Mouse (Mus musculus) CH12.LX (cell line): Measurements from ENCODE around the gene Dnajc5. TPM values are rescaled to one million over a fixed set of nuclear protein-coding genes. Genes with fewer than 3 reads are reported as not detected.

Source experiments
- DNase-seq: peaks from one replicate; pipeline ENCODE4 v3.0.0-alpha.2; 2013; ENCODE audit errors: extremely low read depth
- H3K27ac ChIP-seq: 2 replicates; pipeline ENCODE4 v1.5.1; 2012; ENCODE audit warnings: low read depth, mild to moderate bottlenecking, control low read depth, moderate library complexity; ENCODE audit not compliant: insufficient read depth
- H3K27me3 ChIP-seq: replicated peaks from 2 replicates; pipeline ENCODE3; 2012; ENCODE audit warnings: inconsistent platforms
- H3K36me3 ChIP-seq, 2 experiments: replicated peaks in 1 of 2; 2 replicates each; pipeline versions ENCODE3 to v1.6.1; 2012; ENCODE audit warnings: inconsistent platforms in 1 of 2, low read length in 1 of 2, mild to moderate bottlenecking in 1 of 2, mixed read lengths in 1 of 2, moderate library complexity in 1 of 2; ENCODE audit not compliant: control insufficient read depth in 1 of 2, insufficient read depth in 1 of 2
- H3K4me1 ChIP-seq, 2 experiments: 2 replicates each; pipeline ENCODE4 v1.6.1; 2012; ENCODE audit warnings: inconsistent platforms in 1 of 2, moderate library complexity in 1 of 2; ENCODE audit not compliant: insufficient read depth in 2 of 2, control insufficient read depth in 1 of 2
- H3K4me2 ChIP-seq: 2 replicates; pipeline ENCODE4 v1.6.1; 2012; ENCODE audit warnings: low read depth, mild to moderate bottlenecking, control low read depth; ENCODE audit not compliant: poor library complexity, insufficient read depth, severe bottlenecking
- H3K4me3 ChIP-seq, 3 experiments: fragments of 150-350 bp in 1 of 3; sonication (generic) in 1 of 3; replicated peaks in 1 of 3; 2 replicates each; pipeline versions ENCODE3 to v1.5.1; 2011 to 2012; ENCODE audit warnings: low read depth in 2 of 3, low read length in 2 of 3, mild to moderate bottlenecking in 2 of 3, moderate library complexity in 2 of 3, control low read depth in 1 of 3, improper control_type of control experiment in 1 of 3, inconsistent platforms in 1 of 3, mixed read lengths in 1 of 3; ENCODE audit not compliant: poor library complexity in 1 of 3
- H3K79me2 ChIP-seq: replicated peaks from 2 replicates; pipeline ENCODE4 v1.6.1; 2012; ENCODE audit warnings: mild to moderate bottlenecking, moderate library complexity; ENCODE audit not compliant: control insufficient read depth, poor library complexity, insufficient read depth, severe bottlenecking; ENCODE audit errors: extremely low read depth
- H3K9ac ChIP-seq: 2 replicates; pipeline ENCODE4 v1.6.1; 2012; ENCODE audit warnings: low read depth, mild to moderate bottlenecking, control low read depth, moderate library complexity; ENCODE audit not compliant: insufficient read depth
- H3K9me3 ChIP-seq: replicated peaks from 2 replicates; pipeline ENCODE3; 2012; ENCODE audit warnings: low read length, inconsistent platforms, mixed read lengths
- BHLHE40 ChIP-seq: IDR thresholded peaks from 2 replicates; pipeline ENCODE4 v1.6.1; 2011; ENCODE audit warnings: mild to moderate bottlenecking, low read depth, low read length, improper control_type of control experiment
- CHD1 ChIP-seq: IDR thresholded peaks from 2 replicates; pipeline ENCODE4 v1.6.1; 2012; ENCODE audit warnings: low read depth, low read length, improper control_type of control experiment, inconsistent platforms
- CHD2 ChIP-seq: IDR thresholded peaks from 2 replicates; pipeline ENCODE4 v1.6.1; 2011; ENCODE audit warnings: low read length, improper control_type of control experiment
- CTCF ChIP-seq, 2 experiments: IDR thresholded peaks in 1 of 2; conservative IDR thresholded peaks in 1 of 2; 2 replicates each; pipeline ENCODE4 v1.5.1; 2011 to 2012; ENCODE audit warnings: low read depth in 2 of 2, low read length in 2 of 2, improper control_type of control experiment in 1 of 2, inconsistent platforms in 1 of 2, mild to moderate bottlenecking in 1 of 2, moderate library complexity in 1 of 2
- E2F4 ChIP-seq: IDR thresholded peaks from 2 replicates; pipeline ENCODE4 v1.6.1; 2011; ENCODE audit warnings: low read depth, low read length, improper control_type of control experiment; ENCODE audit not compliant: insufficient replicate concordance
- ELF1 ChIP-seq: IDR thresholded peaks from 2 replicates; pipeline ENCODE4 v1.6.1; 2014; ENCODE audit warnings: low read depth, mild to moderate bottlenecking, inconsistent platforms, low read length, improper control_type of control experiment
- EP300 ChIP-seq: IDR thresholded peaks from 2 replicates; pipeline ENCODE4 v1.6.1; 2011; ENCODE audit warnings: low read length, improper control_type of control experiment
- ETS1 ChIP-seq: conservative IDR thresholded peaks from 2 replicates; pipeline ENCODE4 v1.6.1; 2012; ENCODE audit warnings: low read depth, mild to moderate bottlenecking, inconsistent platforms, low read length, improper control_type of control experiment, moderate library complexity
- GABPA ChIP-seq: IDR thresholded peaks from 2 replicates; pipeline ENCODE4 v1.6.1; 2012; ENCODE audit warnings: low read depth, low read length, improper control_type of control experiment, inconsistent platforms; ENCODE audit not compliant: insufficient replicate concordance
- HCFC1 ChIP-seq: IDR thresholded peaks from 2 replicates; pipeline ENCODE4 v1.6.1; 2012; ENCODE audit warnings: low read depth, mild to moderate bottlenecking, inconsistent platforms, low read length, improper control_type of control experiment
- IRF4 ChIP-seq: IDR thresholded peaks from 2 replicates; pipeline ENCODE4 v1.6.1; 2014; ENCODE audit warnings: low read depth, mild to moderate bottlenecking, inconsistent platforms, low read length, improper control_type of control experiment
- JUN ChIP-seq: IDR thresholded peaks from 2 replicates; pipeline ENCODE4 v1.6.1; 2011; ENCODE audit warnings: low read depth, mild to moderate bottlenecking, low read length, improper control_type of control experiment, moderate library complexity; ENCODE audit not compliant: insufficient read depth
- JUND ChIP-seq: conservative IDR thresholded peaks from 2 replicates; pipeline ENCODE4 v1.6.1; 2011; ENCODE audit warnings: low read depth, low read length, improper control_type of control experiment
- KAT2A ChIP-seq: IDR thresholded peaks from 2 replicates; pipeline ENCODE4 v1.6.1; 2012; ENCODE audit warnings: low read length, improper control_type of control experiment, inconsistent platforms; ENCODE audit not compliant: insufficient replicate concordance
- MAFK ChIP-seq: IDR thresholded peaks from 2 replicates; pipeline ENCODE4 v1.6.1; 2011; ENCODE audit warnings: low read length, improper control_type of control experiment; ENCODE audit not compliant: insufficient replicate concordance
- MAX ChIP-seq: IDR thresholded peaks from 2 replicates; pipeline ENCODE4 v1.6.1; 2011; ENCODE audit warnings: low read length, improper control_type of control experiment
- MAZ ChIP-seq: IDR thresholded peaks from 2 replicates; pipeline ENCODE4 v1.6.1; 2012; ENCODE audit warnings: low read depth, mild to moderate bottlenecking, inconsistent platforms, low read length, improper control_type of control experiment, moderate library complexity
- MEF2A ChIP-seq: IDR thresholded peaks from 2 replicates; pipeline ENCODE4 v1.6.1; 2014; ENCODE audit warnings: low read depth, mild to moderate bottlenecking, inconsistent platforms, low read length, improper control_type of control experiment, borderline replicate concordance
- MXI1 ChIP-seq: IDR thresholded peaks from 2 replicates; pipeline ENCODE4 v1.6.1; 2011; ENCODE audit warnings: mild to moderate bottlenecking, low read depth, low read length, improper control_type of control experiment
- MYC ChIP-seq: IDR thresholded peaks from 2 replicates; pipeline ENCODE4 v1.6.1; 2011; ENCODE audit warnings: low read depth, mild to moderate bottlenecking, improper control_type of control experiment, low read length
- NELFE ChIP-seq: IDR thresholded peaks from 2 replicates; pipeline ENCODE4 v1.6.1; 2011; ENCODE audit warnings: low read depth, low read length, improper control_type of control experiment
- NRF1 ChIP-seq: IDR thresholded peaks from 2 replicates; pipeline ENCODE4 v1.6.1; 2014; ENCODE audit warnings: low read depth, mild to moderate bottlenecking, inconsistent platforms, low read length, improper control_type of control experiment, moderate library complexity
- PAX5 ChIP-seq: IDR thresholded peaks from 2 replicates; pipeline ENCODE4 v1.6.1; 2012; ENCODE audit warnings: low read length, inconsistent platforms, mixed read lengths
- POLR2A ChIP-seq: IDR thresholded peaks from 2 replicates; pipeline ENCODE4 v1.6.1; 2011; ENCODE audit warnings: low read depth, mild to moderate bottlenecking, improper control_type of control experiment, low read length
- POLR2AphosphoS2 ChIP-seq: IDR thresholded peaks from 2 replicates; pipeline ENCODE4 v1.6.1; 2011; ENCODE audit warnings: low read depth, low read length, improper control_type of control experiment
- RAD21 ChIP-seq: IDR thresholded peaks from 2 replicates; pipeline ENCODE4 v1.6.1; 2011; ENCODE audit warnings: low read depth, mild to moderate bottlenecking, low read length, improper control_type of control experiment, moderate library complexity
- RCOR1 ChIP-seq: conservative IDR thresholded peaks from 2 replicates; pipeline ENCODE4 v1.6.1; 2012; ENCODE audit warnings: low read depth, mild to moderate bottlenecking, inconsistent platforms, low read length, improper control_type of control experiment
- SIN3A ChIP-seq: IDR thresholded peaks from 2 replicates; pipeline ENCODE4 v1.6.1; 2012; ENCODE audit warnings: low read length, improper control_type of control experiment, inconsistent platforms
- SMC3 ChIP-seq: IDR thresholded peaks from 2 replicates; pipeline ENCODE4 v1.6.1; 2011; ENCODE audit warnings: low read depth, low read length, improper control_type of control experiment
- TBP ChIP-seq: conservative IDR thresholded peaks from 2 replicates; pipeline ENCODE4 v1.6.1; 2011; ENCODE audit warnings: low read depth, low read length, improper control_type of control experiment
- TCF12 ChIP-seq: IDR thresholded peaks from 2 replicates; pipeline ENCODE4 v1.6.1; 2014; ENCODE audit warnings: low read depth, mild to moderate bottlenecking, inconsistent platforms, low read length, improper control_type of control experiment
- UBTF ChIP-seq: IDR thresholded peaks from 2 replicates; pipeline ENCODE4 v1.6.1; 2012; ENCODE audit warnings: low read depth, mild to moderate bottlenecking, inconsistent platforms, low read length, improper control_type of control experiment, moderate library complexity
- USF1 ChIP-seq: IDR thresholded peaks from 2 replicates; pipeline ENCODE4 v1.6.1; 2014; ENCODE audit warnings: low read depth, mild to moderate bottlenecking, inconsistent platforms, low read length, improper control_type of control experiment
- USF2 ChIP-seq: conservative IDR thresholded peaks from 2 replicates; pipeline ENCODE4 v1.6.1; 2011; ENCODE audit warnings: low read depth, low read length, improper control_type of control experiment
- ZC3H11A ChIP-seq: IDR thresholded peaks from 2 replicates; pipeline ENCODE4 v1.6.1; 2012; ENCODE audit warnings: low read depth, mild to moderate bottlenecking, inconsistent platforms, low read length, improper control_type of control experiment
- ZKSCAN1 ChIP-seq: IDR thresholded peaks from 2 replicates; pipeline ENCODE4 v1.6.1; 2012; ENCODE audit warnings: low read depth, inconsistent platforms, low read length, improper control_type of control experiment, borderline replicate concordance
- ZMIZ1 ChIP-seq: IDR thresholded peaks from 2 replicates; pipeline ENCODE4 v1.6.1; 2012; ENCODE audit warnings: low read depth, mild to moderate bottlenecking, inconsistent platforms, low read length, improper control_type of control experiment
- ZNF384 ChIP-seq: IDR thresholded peaks from 2 replicates; pipeline ENCODE4 v1.6.1; 2012; ENCODE audit warnings: low read depth, low read length, improper control_type of control experiment, inconsistent platforms
- dilution Hi-C: fragments of 300-500 bp; cut with MboI; formaldehyde crosslinking; loops from 2 replicates; pipeline ENCODE4 v1.14.3; 2020; ENCODE audit warnings: low sequenced_read_pairs; ENCODE audit not compliant: extremely low pct_unique_long_range_greater_than_20kb, extremely low pct_ligation_motif_present
- in situ Hi-C: fragments of 300-500 bp; cut with MboI; formaldehyde crosslinking; loops from 3 replicates; pipeline ENCODE4 v1.14.3; 2019; ENCODE audit warnings: low sequenced_read_pairs, low pct_ligation_motif_present, low pct_unique_long_range_greater_than_20kb, mixed read lengths
- polyA plus RNA-seq: library from polyadenylated mRNA; unstranded; fragments of >175 nt; gene quantifications from 2 replicates; pipeline ENCODE4 v1.2.1, GENCODE M21; 2012; ENCODE audit warnings: low read depth; ENCODE audit not compliant: insufficient read length
- total RNA-seq, 2 experiments: library from RNA; depleted of rRNA; stranded (reverse); fragments of 300-350 nt in 1 of 2; fragments of >200 nt in 1 of 2; gene quantifications; 2 replicates each; pipeline ENCODE4 v1.2.3; 2012 to 2014

Dnajc5 gene
- total and polyA plus RNA-seq, 3 experiments, result 51.1 to 54.6 (median 54.5) TPM

GRCm38 (mm10) chr2:181483562-181484318 is 36.5 kb upstream of the Dnajc5 start:
- peak; percentile 38 for TF ChIP-seq HCFC1
- no peak for TF ChIP-seq JUN
- 0 out of 2 replicates have a peak, but pooled peaks have one; percentile 22 for TF ChIP-seq MAX
- no peak for TF ChIP-seq PAX5
- TF ChIP-seq POLR2AphosphoS2, result no peak
- TF ChIP-seq MAZ, result no peak; the same call in none of the 2 replicates
- peak; percentile 20 to 57; a peak in 2 of 4 replicates for TF ChIP-seq CTCF (conservative IDR thresholded peaks at IDR 0.05 in 1 of 2, IDR thresholded peaks at IDR 0.05 in 1 of 2; ENCODE audit: low read depth in 2 of 2, low read length in 2 of 2)
- TF ChIP-seq MXI1, result no peak
- TF ChIP-seq UBTF, result no peak
- peak; percentile 34; the same call in 1 of the 2 replicates for TF ChIP-seq NRF1
- peak; percentile 82 for TF ChIP-seq MEF2A
- no peak for TF ChIP-seq ZMIZ1
- no peak for TF ChIP-seq JUND
- TF ChIP-seq BHLHE40, result peak; percentile 64; the same call in 1 of the 2 replicates
- peak; percentile 57 for TF ChIP-seq NELFE
- peak; percentile 16; the same call in 1 of the 2 replicates for TF ChIP-seq IRF4
- no peak for TF ChIP-seq MYC
- TF ChIP-seq KAT2A, result 0 out of 2 replicates have a peak, but pooled peaks have one; percentile 35
- TF ChIP-seq SIN3A, result no peak; the same call in none of the 2 replicates
- 0 out of 2 replicates have a peak, but pooled peaks have one; percentile 42 for TF ChIP-seq ETS1
- no peak for TF ChIP-seq USF1
- no peak for TF ChIP-seq ZNF384
- no peak; the same call in 1 of the 2 replicates for TF ChIP-seq RCOR1
- TF ChIP-seq ZKSCAN1, result no peak
- TF ChIP-seq TCF12, result peak; percentile 53; the same call in 1 of the 2 replicates
- no peak for TF ChIP-seq CHD2
- peak; percentile 52 for TF ChIP-seq POLR2A
- TF ChIP-seq USF2, result no peak
- TF ChIP-seq EP300, result 0 out of 2 replicates have a peak, but pooled peaks have one; percentile 20
- no peak for TF ChIP-seq CHD1
- no peak for TF ChIP-seq ZC3H11A
- peak; percentile 71 for TF ChIP-seq ELF1
- no peak for TF ChIP-seq E2F4
- peak; percentile 15; the same call in 1 of the 2 replicates for TF ChIP-seq SMC3
- TF ChIP-seq MAFK, result no peak
- no peak for TF ChIP-seq GABPA
- TF ChIP-seq TBP, result 0 out of 2 replicates have a peak, but pooled peaks have one; percentile 38
- TF ChIP-seq RAD21, result peak; percentile 39
- TF ChIP-seq, all 38 proteins: peak for 17
- H3K4me1 ChIP-seq, result peaks cover 23 to 52% of the 10 kb centered on the region in 2 experiments
- peak overlapping the region; percentile 97 for H3K4me2 ChIP-seq
- H3K4me3 ChIP-seq, result peak overlapping the region; percentile 39 to 53 (median 50)
- peak overlapping the region; percentile 70 for H3K27ac ChIP-seq
- H3K36me3 ChIP-seq, result peaks cover 0 to 6% of the 10 kb centered on the region in 2 experiments
- H3K9me3 ChIP-seq, result no peaks in the 10 kb centered on the region
- peak overlapping the region; percentile 67 for H3K9ac ChIP-seq
- dilution Hi-C loops (no loop called here), in situ Hi-C loops (loop anchor here (25.0 kb wide), 1 partner anchor 296 kb away; the partner anchor contains the start of gene Ppdpf)
- no peaks in the 10 kb centered on the region for H3K27me3 ChIP-seq
- DNase-seq, result peak; percentile 79
- H3K79me2 ChIP-seq, result no peaks in the 10 kb centered on the region
